Mouse (Mus musculus) bone marrow, adult 2 months (tissue): Measurements from ENCODE around the gene Fa2h.

Source experiments
- CTCF ChIP-seq: fragments of 200-500 bp; IDR thresholded peaks from 2 replicates; pipeline ENCODE4 v1.5.1; 2011; ENCODE audit warnings: low read length, control low read depth; ENCODE audit not compliant: control insufficient read depth, insufficient read depth
- POLR2A ChIP-seq: fragments of 200-500 bp; IDR thresholded peaks from 2 replicates; pipeline ENCODE4 v1.6.1; 2011; ENCODE audit warnings: low read depth, mild to moderate bottlenecking, control low read depth, low read length, borderline replicate concordance; ENCODE audit not compliant: control insufficient read depth

GRCm38 (mm10) chr8:111352289-111352688 lies 41.3 kb downstream of the Fa2h start:
- TF ChIP-seq CTCF (no peak), POLR2A (no peak)
